Mouse (Mus musculus) thymus, adult 2 months (tissue): Measurements from ENCODE around the gene Aunip. TPM values are rescaled to one million over a fixed set of nuclear protein-coding genes. Genes with fewer than 3 reads are reported as not detected.
A peak's percentile ranks its signal among the peaks of the same experiment; 100 is the strongest.

ENCODE experiments used
- DNase-seq: peaks from one replicate; pipeline ENCODE4 v3.0.0; 2021
- H3K27ac ChIP-seq: fragments of 200-500 bp; 2 replicates; pipeline ENCODE4 v1.5.1; 2012; ENCODE audit warnings: low read length, control low read depth; ENCODE audit not compliant: control insufficient read depth, insufficient read depth
- H3K27me3 ChIP-seq: fragments of 200-500 bp; 2 replicates; pipeline ENCODE4 v1.6.1; 2012; ENCODE audit warnings: mild to moderate bottlenecking, low read length, moderate library complexity, mixed read lengths; ENCODE audit not compliant: control insufficient read depth, insufficient read depth
- H3K36me3 ChIP-seq: fragments of 200-500 bp; 2 replicates; pipeline ENCODE4 v1.6.1; 2012; ENCODE audit warnings: mild to moderate bottlenecking, low read length, moderate library complexity; ENCODE audit not compliant: control insufficient read depth, insufficient read depth
- H3K4me1 ChIP-seq: fragments of 200-500 bp; replicated peaks from 2 replicates; pipeline ENCODE4 v1.6.1; 2012; ENCODE audit warnings: low read length; ENCODE audit not compliant: control insufficient read depth, insufficient read depth
- H3K4me3 ChIP-seq: fragments of 200-500 bp; 2 replicates; pipeline ENCODE4 v1.5.1; 2012; ENCODE audit warnings: mild to moderate bottlenecking, low read length, control low read depth, moderate library complexity; ENCODE audit not compliant: control insufficient read depth, insufficient read depth
- CTCF ChIP-seq: fragments of 200-500 bp; IDR thresholded peaks from 2 replicates; pipeline ENCODE4 v1.5.1; 2012; ENCODE audit warnings: mild to moderate bottlenecking, control low read depth, low read length, moderate library complexity, borderline replicate concordance; ENCODE audit not compliant: control insufficient read depth, poor library complexity, insufficient read depth; ENCODE audit errors: extremely low read depth
- POLR2A ChIP-seq: fragments of 200-500 bp; IDR thresholded peaks from 2 replicates; pipeline ENCODE4 v1.6.1; 2012; ENCODE audit warnings: mild to moderate bottlenecking, low read length, control low read depth, moderate library complexity; ENCODE audit not compliant: control insufficient read depth, poor library complexity, insufficient read depth; ENCODE audit errors: extremely low read depth
- WGBS: fragments of 180-500 bp; shearing (Covaris S2); methylation state at CpG from one replicate; pipeline ENCODE4 v1.1.7; 2018; 5-methylcytosine and 5-hydroxymethylcytosine counted together
- polyA plus RNA-seq: library from polyadenylated mRNA; depleted of rRNA; stranded (reverse); fragments of >200 nt; gene quantifications from 2 replicates; pipeline ENCODE4 v1.2.3, GENCODE M21; 2012

The Aunip gene
- polyA plus RNA-seq, 1 experiment: 2.1 TPM

DNA sequence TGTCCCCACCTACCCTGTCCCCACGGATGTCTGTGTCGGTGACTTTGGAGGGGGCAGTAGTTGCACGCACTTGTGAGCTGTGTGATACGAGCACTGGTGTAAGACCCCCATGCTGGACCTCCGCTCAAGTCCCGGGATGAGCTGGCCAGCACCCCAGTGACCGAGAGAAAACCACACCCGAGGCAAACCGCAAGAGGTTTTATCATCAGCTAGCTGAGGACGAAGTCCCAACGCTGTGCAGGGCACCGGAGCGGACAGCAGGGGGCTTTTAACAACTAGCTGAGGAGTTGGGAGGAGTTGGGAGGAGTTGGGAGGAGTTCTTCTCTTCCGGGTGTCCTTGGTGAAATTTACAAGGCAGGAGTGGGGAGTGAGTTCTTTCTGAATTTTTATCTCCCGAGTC, 2.0 kb downstream of the Aunip start:
- WGBS: 11% methylated on average over 15 of the region's 15 CpGs
- no peak overlapping the region for H3K27ac ChIP-seq
- peaks cover 10% of the 10 kb centered on the region for H3K4me1 ChIP-seq
- TF ChIP-seq CTCF (0 out of 2 replicates have a peak, but pooled peaks have one; percentile 54), POLR2A (no peak)
- H3K27me3 ChIP-seq: no peaks in the 10 kb centered on the region
- no peaks in the 10 kb centered on the region for H3K36me3 ChIP-seq
- DNase-seq: peak; percentile 46
- H3K4me3 ChIP-seq: peak overlapping the region; percentile 12; the same call in 1 of the 2 replicates

DNA sequence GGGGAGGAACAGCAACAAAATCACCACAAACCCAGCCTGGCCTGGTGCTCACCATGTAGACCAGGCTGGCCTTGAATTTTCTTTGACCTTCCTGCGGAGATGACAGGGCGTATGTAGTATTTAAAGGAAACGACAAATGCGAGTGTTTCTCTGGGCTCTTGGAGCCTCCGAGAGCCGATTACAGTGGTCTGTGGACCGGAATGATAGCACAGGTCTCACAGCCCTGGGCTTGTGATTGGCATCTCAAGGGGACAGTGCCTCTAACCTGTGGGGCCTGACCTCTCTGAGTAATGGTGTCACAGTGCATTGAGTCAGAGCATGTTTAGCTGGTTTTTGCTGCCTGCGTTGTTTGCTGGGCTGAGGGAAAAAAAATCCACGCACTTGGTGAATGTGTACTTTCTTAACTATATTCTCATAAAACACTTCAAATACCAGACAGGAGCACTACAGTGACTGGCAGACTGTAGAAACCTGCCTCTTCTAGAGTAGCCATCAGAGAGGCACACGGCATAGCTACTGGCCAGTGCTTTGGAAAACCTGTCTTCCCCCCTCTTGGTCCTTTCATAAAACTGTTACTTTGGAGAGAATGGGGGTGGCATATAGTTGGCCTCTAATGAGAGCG, 3.6 kb downstream of the Aunip start:
- 96% methylated on average over 11 of the region's 11 CpGs for WGBS
- Histone ChIP-seq H3K27ac (no peak overlapping the region), H3K36me3 (no peaks in the 10 kb centered on the region), H3K27me3 (no peaks in the 10 kb centered on the region), H3K4me3 (no peak overlapping the region), H3K4me1 (peaks cover 10% of the 10 kb centered on the region)
- TF ChIP-seq POLR2A: no peak
- TF ChIP-seq CTCF: no peak
- DNase-seq: no peak

DNA sequence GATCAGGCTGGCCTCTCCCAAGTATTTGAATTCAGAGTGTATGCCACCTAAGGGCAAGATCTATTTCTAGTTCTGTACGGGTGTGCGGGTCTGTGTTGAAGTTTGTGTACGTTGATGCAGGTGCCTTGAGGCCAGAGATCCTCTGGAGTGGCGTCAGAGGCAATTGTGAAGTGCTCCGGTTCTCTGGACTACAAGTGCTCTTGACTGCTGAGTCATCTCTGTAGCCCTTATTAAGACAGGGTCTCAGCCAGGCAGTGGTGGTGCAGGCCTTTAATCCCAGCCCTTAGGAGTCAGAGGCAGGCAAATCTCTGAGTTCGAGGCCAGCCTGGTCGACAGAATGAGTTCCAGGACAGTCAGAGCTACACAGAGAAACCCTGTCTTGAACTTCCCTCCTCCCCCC, 4.8 kb downstream of the Aunip start:
- DNase-seq: no peak
- no peaks in the 10 kb centered on the region for H3K27me3 ChIP-seq
- H3K4me3 ChIP-seq: no peak overlapping the region
- H3K36me3 ChIP-seq: no peaks in the 10 kb centered on the region
- peaks cover 10% of the 10 kb centered on the region for H3K4me1 ChIP-seq
- no peak overlapping the region for H3K27ac ChIP-seq
- WGBS: 86% methylated on average over 7 of the region's 7 CpGs
- TF ChIP-seq POLR2A (no peak), CTCF (no peak)

DNA sequence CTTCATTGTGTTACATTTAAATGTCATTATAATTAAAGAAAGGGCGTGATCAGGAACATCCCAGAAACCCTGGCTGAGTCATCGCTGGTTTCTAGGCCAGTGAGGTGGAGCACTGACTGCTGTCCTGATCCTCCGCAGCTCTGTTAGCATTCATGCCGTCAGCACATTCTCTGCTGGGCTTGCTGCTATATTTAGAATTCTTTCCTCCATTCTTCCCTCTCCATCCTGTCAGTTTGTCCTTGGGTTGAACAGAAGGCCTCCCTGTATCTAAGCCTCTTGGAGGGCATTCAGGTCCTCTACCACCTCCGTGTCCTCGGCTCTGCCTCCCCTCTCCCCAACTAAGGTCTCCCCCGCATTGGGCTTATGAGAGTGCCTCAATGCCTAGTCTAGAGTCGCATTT, 6.2 kb downstream of the Aunip start:
- TF ChIP-seq CTCF (no peak), POLR2A (no peak)
- WGBS: 91% methylated on average over 8 of the region's 8 CpGs
- peaks cover 5% of the 10 kb centered on the region for H3K4me1 ChIP-seq
- H3K27me3 ChIP-seq: no peaks in the 10 kb centered on the region
- H3K4me3 ChIP-seq: no peak overlapping the region
- H3K36me3 ChIP-seq: no peaks in the 10 kb centered on the region
- no peak overlapping the region for H3K27ac ChIP-seq
- DNase-seq: no peak

DNA sequence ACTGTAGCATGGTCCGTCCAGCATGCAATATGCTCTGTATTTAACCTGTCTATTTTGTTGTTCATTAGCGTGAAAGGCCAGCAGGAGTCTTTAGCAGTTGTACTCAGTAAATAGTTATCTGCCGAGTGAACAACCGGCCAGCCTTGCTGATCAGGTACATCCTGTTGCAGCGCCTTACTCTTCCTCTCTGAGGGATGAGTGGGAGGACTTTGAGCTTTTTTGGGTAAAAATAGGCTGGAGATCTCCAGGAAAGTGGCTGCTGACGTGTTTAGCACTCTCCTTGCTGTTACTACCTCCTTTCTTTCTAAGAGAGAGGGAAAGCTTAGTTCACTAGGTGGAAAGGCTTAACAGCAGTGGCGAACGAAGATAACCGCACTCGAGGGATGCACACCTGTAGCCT, 6.9 kb downstream of the Aunip start:
- TF ChIP-seq POLR2A (no peak), CTCF (no peak)
- 93% methylated on average over 10 of the region's 10 CpGs for WGBS
- Histone ChIP-seq H3K36me3 (no peaks in the 10 kb centered on the region), H3K4me1 (peaks cover 2% of the 10 kb centered on the region), H3K4me3 (no peak overlapping the region), H3K27me3 (no peaks in the 10 kb centered on the region), H3K27ac (no peak overlapping the region)
- no peak for DNase-seq

DNA sequence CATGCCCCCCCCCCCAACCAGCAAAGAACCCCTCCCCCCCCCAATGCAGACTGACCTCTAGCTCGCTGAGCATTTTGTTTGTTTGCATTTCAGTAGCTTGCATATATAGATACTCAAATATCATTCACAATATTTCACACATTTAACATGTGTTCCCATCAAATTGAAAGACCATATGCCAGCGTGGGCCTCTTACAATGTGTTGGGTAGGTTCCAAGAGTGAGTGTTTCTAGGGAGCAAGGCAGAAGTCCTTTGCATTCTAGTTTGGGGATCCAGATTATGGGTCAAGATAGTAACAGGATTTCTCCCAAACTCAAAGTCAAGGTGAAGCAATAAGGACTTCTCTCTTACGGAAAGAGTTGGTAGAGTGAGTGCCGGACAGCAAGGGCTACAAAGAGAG, 7.7 kb downstream of the Aunip start:
- no peaks in the 10 kb centered on the region for H3K4me1 ChIP-seq
- no peak for TF ChIP-seq CTCF
- TF ChIP-seq POLR2A: no peak
- DNase-seq: no peak
- H3K27ac ChIP-seq: no peak overlapping the region
- 0 out of 2 replicates have a peak, but pooled peaks cover 7% of the 10 kb centered on the region for H3K36me3 ChIP-seq
- 98% methylated on average over 4 of the region's 4 CpGs for WGBS
- H3K27me3 ChIP-seq: no peaks in the 10 kb centered on the region
- H3K4me3 ChIP-seq: no peak overlapping the region

DNA sequence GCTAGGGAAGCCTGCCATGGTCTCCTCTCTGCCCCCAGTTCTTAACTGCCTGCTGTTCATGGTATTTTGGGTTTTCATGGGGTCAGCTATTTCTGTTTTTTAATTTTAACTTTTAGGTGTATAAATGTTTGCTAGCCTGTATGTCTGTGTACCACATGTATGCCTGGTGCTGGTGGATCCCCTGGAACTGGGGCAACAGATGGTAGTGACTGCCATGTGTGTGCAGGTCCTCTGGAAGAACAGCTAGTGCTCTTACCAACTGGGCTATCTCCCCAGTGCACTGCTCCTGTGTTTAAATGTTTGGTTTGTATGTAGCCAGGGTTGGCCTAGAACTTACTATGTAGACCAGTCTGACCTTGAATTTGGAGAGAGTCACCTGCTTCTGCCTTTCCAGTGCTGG, 8.5 kb downstream of the Aunip start:
- no peak for TF ChIP-seq POLR2A
- no peak for TF ChIP-seq CTCF

More for the DNA sequence above, 8.5 kb downstream of the Aunip start:
- Histone ChIP-seq H3K4me3 (no peak overlapping the region), H3K36me3 (0 out of 2 replicates have a peak, but pooled peaks cover 8% of the 10 kb centered on the region), H3K27ac (no peak overlapping the region), H3K27me3 (no peaks in the 10 kb centered on the region), H3K4me1 (no peaks in the 10 kb centered on the region)
- DNase-seq: no peak
